Mouse (Mus musculus): ENCODE measurements around the gene Nkx6-1. TPM values are rescaled to one million over a fixed set of nuclear protein-coding genes. Genes with fewer than 3 reads are reported as not detected.

Nkx6-1 gene
- polyA plus RNA-seq (2017; shearing (Covaris generic)) = under 1 TPM in 1 of 2 experiments, not detected in 1; 0.16 TPM

DNA sequence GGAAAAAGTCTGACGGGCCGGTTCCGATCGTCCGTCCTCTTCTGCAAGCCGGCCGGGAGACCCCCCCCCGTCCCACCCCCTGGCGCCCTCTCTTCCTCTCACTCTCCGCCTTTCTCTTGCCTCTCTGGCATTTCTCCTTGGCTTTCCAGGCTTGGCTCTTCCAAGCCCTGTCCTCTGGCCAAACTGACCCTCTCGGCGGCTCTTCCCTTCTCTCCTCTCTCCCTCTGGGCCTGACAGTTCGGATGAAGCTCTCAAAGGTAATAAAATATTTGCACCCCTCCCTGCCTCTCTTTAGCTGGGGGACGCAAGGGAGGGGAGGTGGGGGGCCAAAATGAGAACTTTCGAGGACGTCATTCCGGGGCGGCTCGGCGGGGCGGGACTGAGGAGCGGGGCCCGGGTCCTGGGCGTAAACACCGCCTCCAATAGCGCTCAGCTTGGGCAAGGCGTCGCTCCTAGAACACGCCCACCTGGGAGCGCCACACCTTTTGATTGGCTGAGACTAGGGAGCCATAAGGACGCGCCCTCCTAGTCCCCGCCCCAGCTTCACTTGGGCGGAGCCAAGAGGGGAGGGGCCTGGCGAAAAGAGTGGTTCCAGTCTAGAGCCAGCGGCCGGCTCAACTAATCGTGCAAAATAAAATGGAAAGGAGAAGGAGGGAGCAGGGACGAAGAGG is at the start of gene Nkx6-1:
Nkx6-1 (minus strand) TSS at position 52 of the 671 bp plus-strand sequence.

Other genes starting within 250 kb of the Nkx6-1 start
- under 1 TPM; 0.19 to 0.20 TPM for gene Cds1, start 100.1 kb upstream of the Nkx6-1 start, polyA plus RNA-seq (2017; shearing (Covaris generic))